Mouse (Mus musculus) testis, adult 2 months (tissue): ENCODE data around the gene Rad21l.

Source experiments
- CTCF ChIP-seq: fragments of 200-500 bp; IDR thresholded peaks from 2 replicates; pipeline ENCODE4 v1.5.1; 2012; ENCODE audit warnings: low read depth, mild to moderate bottlenecking, inconsistent platforms, low read length, moderate library complexity; ENCODE audit not compliant: control insufficient read depth, insufficient read depth, insufficient replicate concordance
- POLR2A ChIP-seq: fragments of 200-500 bp; IDR thresholded peaks from 2 replicates; pipeline ENCODE4 v1.6.1; 2012; ENCODE audit warnings: low read depth, mild to moderate bottlenecking, inconsistent platforms, low read length, moderate library complexity; ENCODE audit not compliant: control insufficient read depth

DNA sequence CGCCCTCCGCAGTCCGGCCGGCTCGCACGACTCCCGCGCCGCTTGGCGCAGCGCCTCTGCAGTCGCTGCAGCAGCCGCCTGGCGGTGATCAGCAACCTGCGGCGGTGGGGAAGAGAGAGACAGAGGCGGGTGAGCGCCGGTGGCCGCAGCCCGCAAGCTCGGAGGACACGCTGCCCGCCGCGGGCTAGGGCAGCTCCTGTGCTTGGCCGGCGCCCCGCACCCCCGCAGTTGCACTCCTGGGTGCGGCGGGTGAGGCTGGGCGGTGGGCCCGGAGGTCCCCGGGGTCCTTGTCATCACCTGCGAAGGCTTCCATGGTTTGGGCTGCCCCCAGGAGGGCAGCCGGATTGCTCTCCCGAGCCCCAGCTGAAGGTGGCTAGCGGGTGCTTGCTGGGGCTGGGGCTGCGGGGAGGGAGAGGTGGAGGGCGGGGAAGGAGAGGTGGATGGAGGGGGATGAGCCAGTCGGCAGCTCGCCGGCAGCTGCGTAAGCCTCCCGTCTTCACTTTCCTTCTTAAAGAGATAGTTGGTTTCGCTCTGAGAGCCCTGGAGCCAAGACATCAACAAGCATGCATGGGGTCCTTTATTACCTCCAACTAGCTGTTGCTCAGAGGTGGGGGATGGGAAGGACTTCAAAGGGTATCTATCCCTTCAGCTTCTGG, 36.0 kb downstream of the Rad21l start, which contains the start of gene Snph:
- no peak for TF ChIP-seq POLR2A
- TF ChIP-seq CTCF = no peak
